Mouse (Mus musculus) limb, embryonic 13.5 days (tissue): Measurements from ENCODE around the gene Calcb. TPM values are rescaled to one million over a fixed set of nuclear protein-coding genes. Genes with fewer than 3 reads are reported as not detected.

Experiments used
- ATAC-seq: fragments of 200-750 bp; cut with Nextera tagmentation; 2 replicates; pipeline ENCODE4 v1.8.0; 2017; ENCODE audit warnings: low read depth, moderate number of reproducible peaks, moderate TSS enrichment; ENCODE audit not compliant: low FRiP score
- H3K27ac ChIP-seq: fragments of 300-500 bp; sonication (generic); 2 replicates; pipeline ENCODE4 v1.5.1; 2015; ENCODE audit warnings: inconsistent platforms, mild to moderate bottlenecking, moderate library complexity
- H3K27me3 ChIP-seq: fragments of 300-500 bp; sonication (generic); 2 replicates; pipeline ENCODE4 v1.6.1; 2015; ENCODE audit warnings: mild to moderate bottlenecking, inconsistent platforms
- H3K36me3 ChIP-seq: fragments of 300-500 bp; sonication (generic); 2 replicates; pipeline ENCODE4 v1.6.1; 2015; ENCODE audit warnings: inconsistent platforms, mild to moderate bottlenecking, moderate library complexity
- H3K4me1 ChIP-seq: fragments of 300-500 bp; sonication (generic); 2 replicates; pipeline ENCODE4 v1.6.1; 2015; ENCODE audit warnings: inconsistent platforms
- H3K4me2 ChIP-seq: fragments of 300-500 bp; sonication (generic); replicated peaks from 2 replicates; pipeline ENCODE4 v1.6.1; 2015; ENCODE audit warnings: inconsistent platforms, mild to moderate bottlenecking, moderate library complexity
- H3K4me3 ChIP-seq: fragments of 300-500 bp; sonication (generic); 2 replicates; pipeline ENCODE4 v1.5.1; 2015; ENCODE audit warnings: moderate library complexity, mild to moderate bottlenecking, inconsistent platforms
- H3K9ac ChIP-seq: fragments of 300-500 bp; sonication (generic); 2 replicates; pipeline ENCODE4 v1.6.1; 2015; ENCODE audit warnings: mild to moderate bottlenecking, inconsistent platforms
- H3K9me3 ChIP-seq: fragments of 300-500 bp; sonication (generic); 2 replicates; pipeline ENCODE4 v1.6.1; 2016; ENCODE audit warnings: inconsistent platforms
- WGBS: fragments of 180-500 bp; shearing (Covaris S2); methylation state at CpG from one replicate; pipeline ENCODE4 v1.1.7; 2015; 5-methylcytosine and 5-hydroxymethylcytosine counted together
- polyA plus RNA-seq: library from polyadenylated mRNA; unstranded; fragments of >200 nt; fragmentation: Nextera tagmentation; extraction: Ambion mirVana; gene quantifications from 2 replicates; pipeline ENCODE4 v1.2.1, GENCODE M21; 2015

The Calcb gene
- polyA plus RNA-seq, 1 experiment from 2014 or later, result 0.65 TPM

DNA sequence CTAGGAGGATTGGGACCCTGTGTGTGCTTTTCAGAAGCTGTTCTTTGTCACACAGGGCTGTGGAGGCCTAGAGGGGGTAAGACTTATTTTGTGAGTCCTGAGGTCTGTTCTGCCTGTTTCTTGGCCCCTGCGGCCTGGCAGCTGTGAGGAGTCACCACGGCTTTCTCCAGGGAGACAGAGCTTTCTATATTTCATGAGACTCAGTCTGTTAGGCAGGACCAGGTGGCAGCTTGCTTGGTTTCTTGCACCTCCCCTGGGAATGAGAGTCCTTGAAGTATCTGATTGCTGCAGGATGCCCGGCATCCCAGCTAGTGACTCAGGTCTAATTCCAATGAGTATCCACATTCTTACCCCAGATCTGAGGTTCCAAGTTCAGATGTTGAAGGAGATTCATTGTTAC, 46.8 kb downstream of the Calcb start:
- H3K4me2 ChIP-seq, result no peak overlapping the region
- H3K4me1 ChIP-seq, result no peaks in the 10 kb centered on the region
- ATAC-seq, result no peak
- no peaks in the 10 kb centered on the region for H3K36me3 ChIP-seq
- H3K27ac ChIP-seq, result no peak overlapping the region
- H3K9ac ChIP-seq, result no peak overlapping the region
- no peaks in the 10 kb centered on the region for H3K9me3 ChIP-seq
- H3K4me3 ChIP-seq, result no peak overlapping the region
- no peaks in the 10 kb centered on the region for H3K27me3 ChIP-seq
- 69% methylated on average over 3 of the region's 3 CpGs for WGBS

DNA sequence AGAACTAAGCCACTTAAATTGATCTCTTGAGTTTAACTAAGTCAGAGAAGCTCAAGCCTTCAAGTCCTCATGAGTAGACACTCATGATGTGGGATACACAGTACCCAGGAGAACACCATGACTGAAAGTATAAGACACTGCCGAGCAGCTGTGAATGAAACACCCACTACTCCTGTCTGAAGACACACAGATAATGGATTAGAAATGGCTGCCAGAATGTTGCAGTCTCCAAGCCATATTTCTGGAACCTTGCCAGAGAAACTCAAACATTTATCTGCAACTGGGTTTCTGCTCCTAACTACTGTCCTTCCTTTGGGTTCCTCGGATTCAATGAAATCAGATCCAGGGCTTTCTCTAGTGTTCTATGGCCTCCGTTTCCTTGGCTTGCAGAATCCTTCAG, 48.1 kb downstream of the Calcb start:
- Histone ChIP-seq H3K4me3 (no peak overlapping the region), H3K9ac (no peak overlapping the region), H3K4me1 (no peaks in the 10 kb centered on the region), H3K27me3 (no peaks in the 10 kb centered on the region), H3K4me2 (no peak overlapping the region), H3K36me3 (no peaks in the 10 kb centered on the region), H3K27ac (no peak overlapping the region), H3K9me3 (no peaks in the 10 kb centered on the region)
- 88% methylated on average over 3 of the region's 3 CpGs for WGBS
- ATAC-seq, result no peak

DNA sequence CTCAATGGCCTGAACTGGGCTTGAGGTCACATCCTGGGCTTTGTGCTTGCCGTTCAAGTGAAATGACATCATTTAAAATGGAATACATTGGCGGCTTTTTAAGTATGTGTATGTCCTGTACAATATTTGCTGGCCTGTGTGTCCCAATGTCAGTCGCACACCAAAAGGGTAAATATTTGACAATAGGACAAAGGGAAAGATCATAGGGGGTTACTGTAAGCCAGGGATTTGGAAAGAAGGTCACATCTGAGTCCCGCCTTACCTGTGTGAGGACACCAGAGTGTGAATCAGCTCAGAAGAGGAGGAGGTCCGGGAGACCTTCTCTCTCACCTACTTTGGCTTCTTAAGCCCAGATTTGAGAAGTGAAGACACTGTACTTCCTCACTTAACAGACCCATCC, 50.1 kb downstream of the Calcb start:
- Histone ChIP-seq H3K4me3 (no peak overlapping the region), H3K9me3 (no peaks in the 10 kb centered on the region), H3K4me1 (no peaks in the 10 kb centered on the region), H3K27me3 (no peaks in the 10 kb centered on the region), H3K27ac (no peak overlapping the region), H3K9ac (no peak overlapping the region), H3K36me3 (no peaks in the 10 kb centered on the region), H3K4me2 (no peak overlapping the region)
- WGBS, result 85% methylated on average over 5 of the region's 5 CpGs
- no peak for ATAC-seq

DNA sequence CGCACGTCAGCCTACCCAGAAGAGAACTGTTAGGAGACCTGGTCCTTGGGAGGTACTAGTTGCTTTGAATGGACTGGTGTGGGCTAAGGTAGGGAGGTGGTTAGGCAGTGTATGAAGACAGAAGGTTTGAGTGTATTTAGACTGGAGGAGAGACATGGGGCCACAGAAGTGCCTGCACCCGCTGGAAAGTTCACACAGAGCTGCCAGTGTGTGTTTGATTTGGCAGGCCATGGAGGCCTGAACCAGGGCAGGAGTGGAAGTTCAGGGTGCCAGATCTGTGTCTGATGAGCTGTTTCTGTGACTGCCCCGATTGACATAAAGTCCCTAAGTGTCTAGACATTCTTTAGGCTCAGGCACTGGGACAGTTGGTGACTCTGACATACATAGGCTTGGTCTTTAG, 50.6 kb downstream of the Calcb start:
- Histone ChIP-seq H3K9ac (no peak overlapping the region), H3K27ac (no peak overlapping the region), H3K36me3 (no peaks in the 10 kb centered on the region), H3K4me3 (no peak overlapping the region), H3K4me1 (no peaks in the 10 kb centered on the region), H3K9me3 (no peaks in the 10 kb centered on the region), H3K27me3 (no peaks in the 10 kb centered on the region), H3K4me2 (no peak overlapping the region)
- no peak for ATAC-seq
- 84% methylated on average over 4 of the region's 4 CpGs for WGBS

DNA sequence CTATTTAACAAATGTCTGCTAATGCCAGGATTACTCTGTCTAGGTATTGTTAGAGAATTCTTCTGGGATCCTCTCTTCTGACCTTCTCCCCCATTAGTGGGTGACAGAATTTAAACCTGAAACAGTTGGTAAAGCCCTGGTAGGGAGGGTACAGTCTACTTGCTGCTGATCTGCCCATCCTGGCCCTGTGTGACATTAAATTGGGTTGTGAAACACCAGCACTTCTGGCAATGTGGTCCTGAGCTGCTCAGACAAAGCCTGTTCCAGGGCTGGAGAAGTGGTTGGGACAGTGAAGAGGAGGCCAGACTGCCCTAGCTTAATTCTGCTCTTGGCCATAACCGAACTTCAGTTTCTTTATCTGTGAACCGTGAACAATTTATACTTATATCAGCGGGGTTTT, 52.1 kb downstream of the Calcb start:
- no peak overlapping the region for H3K4me2 ChIP-seq
- H3K9me3 ChIP-seq, result no peaks in the 10 kb centered on the region
- no peak overlapping the region for H3K27ac ChIP-seq
- H3K9ac ChIP-seq, result no peak overlapping the region
- no peaks in the 10 kb centered on the region for H3K4me1 ChIP-seq
- ATAC-seq, result no peak
- no peaks in the 10 kb centered on the region for H3K36me3 ChIP-seq
- 92% methylated on average over 3 of the region's 3 CpGs for WGBS
- H3K27me3 ChIP-seq, result no peaks in the 10 kb centered on the region
- no peak overlapping the region for H3K4me3 ChIP-seq

DNA sequence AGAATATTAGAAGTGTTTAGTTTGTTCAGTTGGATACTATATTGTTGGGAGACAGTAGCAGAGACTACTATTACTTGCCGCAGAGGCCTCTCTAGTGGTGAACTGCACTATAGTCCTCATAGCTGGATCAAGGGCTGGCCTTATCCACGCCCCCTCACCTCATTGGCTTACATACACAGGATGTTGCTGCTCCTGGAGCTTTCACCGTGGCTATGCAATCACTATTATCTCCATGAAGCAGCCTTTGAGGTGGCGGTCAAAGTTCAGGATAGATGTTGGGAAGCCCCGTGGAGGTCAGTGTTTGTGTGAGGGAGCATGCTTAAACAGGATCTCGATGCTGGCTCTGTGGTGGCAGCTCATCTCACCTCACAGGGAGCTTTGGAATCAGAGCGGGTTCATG, 53.4 kb downstream of the Calcb start:
- Histone ChIP-seq H3K4me2 (no peak overlapping the region), H3K9ac (no peak overlapping the region), H3K4me3 (no peak overlapping the region), H3K27me3 (no peaks in the 10 kb centered on the region), H3K36me3 (no peaks in the 10 kb centered on the region), H3K9me3 (no peaks in the 10 kb centered on the region), H3K4me1 (no peaks in the 10 kb centered on the region), H3K27ac (no peak overlapping the region)
- no peak for ATAC-seq
- WGBS, result 77% methylated on average over 7 of the region's 7 CpGs

Other genes with a start within 250 kb of the Calcb start
- gene Cyp2r1, start 155.7 kb upstream of the Calcb start, polyA plus RNA-seq, result 2.0 and 2.4 TPM in 2 replicates
- 4.4 and 4.8 TPM in 2 replicates for gene Calca, start 82.3 kb upstream of the Calcb start, polyA plus RNA-seq
- gene Insc, start 25.1 kb downstream of the Calcb start, polyA plus RNA-seq, result 3.0 and 3.5 TPM in 2 replicates